Mouse (Mus musculus): ENCODE data around the gene Bloc1s3. TPM values are rescaled to one million over a fixed set of nuclear protein-coding genes. Genes with fewer than 3 reads are reported as not detected.

Bloc1s3 gene
- total and polyA plus RNA-seq, 3 experiments, result 4.9 to 8.0 (median 6.7) TPM

DNA sequence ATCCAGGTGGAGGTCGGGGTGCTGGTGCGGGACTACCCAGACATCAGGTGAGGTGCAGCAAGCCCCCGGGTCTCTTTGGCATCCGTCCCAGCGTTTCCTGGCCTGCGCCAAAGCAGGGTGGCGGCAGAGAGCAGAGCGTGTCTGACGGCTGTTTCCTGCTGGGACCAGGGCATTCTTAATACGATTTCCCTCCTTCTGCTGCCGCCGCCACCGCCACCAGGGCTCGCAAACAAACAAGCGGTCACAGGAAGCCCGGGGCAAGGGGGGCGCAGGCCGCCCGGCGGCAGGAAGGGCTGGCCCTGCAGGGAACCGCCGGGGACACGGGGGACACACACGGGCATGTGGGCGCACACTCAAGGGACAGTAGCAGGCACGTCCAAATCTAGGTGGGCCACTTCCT lies 16.4 kb downstream of the Bloc1s3 start:
- no peak overlapping the region for H3K9ac ChIP-seq (ENCODE audit: insufficient read depth, low read depth)
- in situ Hi-C loops (cut with MboI; ENCODE audit: low pct_ligation_motif_present, low pct_unique_long_range_greater_than_20kb, low sequenced_read_pairs), result no loop called here

GRCm38 (mm10) chr7:19489525-19489924 lies 18.6 kb downstream of the Bloc1s3 start:
- Histone ChIP-seq H3K79me2 (replicated peaks; ENCODE audit: control insufficient read depth, extremely low read depth, insufficient read depth, poor library complexity, severe bottlenecking) (no peaks in the 10 kb centered on the region), H3K36me3 (replicated peaks in 1 of 2; ENCODE audit: control insufficient read depth in 1 of 2, insufficient read depth in 1 of 2, low read length in 1 of 2) (no peaks in the 10 kb centered on the region), H3K9me3 (replicated peaks; ENCODE audit: low read length) (peaks cover 2% of the 10 kb centered on the region), H3K27ac (ENCODE audit: insufficient read depth, low read depth) (no peak overlapping the region), H3K27me3 (replicated peaks) (peaks cover 76% of the 10 kb centered on the region), H3K4me1 (ENCODE audit: control insufficient read depth in 1 of 2, insufficient read depth in 2 of 2) (0 out of 4 replicates have a peak, but pooled peaks cover 0 to 3% of the 10 kb centered on the region in 2 experiments), H3K4me2 (ENCODE audit: insufficient read depth, low read depth, poor library complexity, severe bottlenecking) (no peak overlapping the region), H3K4me3 (replicated peaks in 1 of 3; ENCODE audit: low read depth in 2 of 3, low read length in 2 of 3, poor library complexity in 1 of 3) (no peak overlapping the region), H3K9ac (ENCODE audit: insufficient read depth, low read depth) (no peak overlapping the region)
- dilution Hi-C loops (cut with MboI; ENCODE audit: extremely low pct_ligation_motif_present, extremely low pct_unique_long_range_greater_than_20kb, low sequenced_read_pairs) (no loop called here), in situ Hi-C loops (cut with MboI; ENCODE audit: low pct_ligation_motif_present, low pct_unique_long_range_greater_than_20kb, low sequenced_read_pairs) (no loop called here)
- no peak for DNase-seq (ENCODE audit: extremely low read depth)
- TF ChIP-seq E2F4 (IDR thresholded peaks at IDR 0.05; ENCODE audit: insufficient replicate concordance, low read depth, low read length) (no peak), BHLHE40 (IDR thresholded peaks at IDR 0.05; ENCODE audit: low read depth, low read length) (no peak)

More for the DNA sequence above, 16.4 kb downstream of the Bloc1s3 start:
- peaks cover 84% of the 10 kb centered on the region for H3K27me3 ChIP-seq (replicated peaks)
- H3K4me1 ChIP-seq (ENCODE audit: control insufficient read depth in 1 of 2, insufficient read depth in 2 of 2), result 0 out of 4 replicates have a peak, but pooled peaks cover 0 to 3% of the 10 kb centered on the region in 2 experiments
- H3K27ac ChIP-seq (ENCODE audit: insufficient read depth, low read depth), result no peak overlapping the region
- no peaks in the 10 kb centered on the region for H3K79me2 ChIP-seq (replicated peaks; ENCODE audit: control insufficient read depth, extremely low read depth, insufficient read depth, poor library complexity, severe bottlenecking)
- 0 out of 2 replicates have a peak overlapping the region, but pooled peaks have one; percentile 30 for H3K4me2 ChIP-seq (ENCODE audit: insufficient read depth, low read depth, poor library complexity, severe bottlenecking)
- no peak overlapping the region for H3K4me3 ChIP-seq (replicated peaks in 1 of 3; ENCODE audit: low read depth in 2 of 3, low read length in 2 of 3, poor library complexity in 1 of 3)
- H3K9me3 ChIP-seq (replicated peaks; ENCODE audit: low read length), result peaks cover 2% of the 10 kb centered on the region
- H3K36me3 ChIP-seq (replicated peaks in 1 of 2; ENCODE audit: control insufficient read depth in 1 of 2, insufficient read depth in 1 of 2, low read length in 1 of 2), result no peaks in the 10 kb centered on the region
- dilution Hi-C loops (cut with MboI; ENCODE audit: extremely low pct_ligation_motif_present, extremely low pct_unique_long_range_greater_than_20kb, low sequenced_read_pairs), result no loop called here
- DNase-seq (ENCODE audit: extremely low read depth), result no peak
- no peak for TF ChIP-seq ZKSCAN1 (IDR thresholded peaks at IDR 0.05; ENCODE audit: borderline replicate concordance, low read depth, low read length)
- TF ChIP-seq CTCF (conservative IDR thresholded peaks at IDR 0.05 in 1 of 2, IDR thresholded peaks at IDR 0.05 in 1 of 2; ENCODE audit: low read depth in 2 of 2, low read length in 2 of 2), result 0 out of 4 replicates have a peak, but pooled peaks of 1 of the 2 experiments have one; percentile 6

- TF ChIP-seq MXI1 (IDR thresholded peaks at IDR 0.05; ENCODE audit: low read depth, low read length) (no peak), MYC (IDR thresholded peaks at IDR 0.05; ENCODE audit: low read depth, low read length) (no peak), USF1 (IDR thresholded peaks at IDR 0.05; ENCODE audit: low read depth, low read length) (no peak), KAT2A (IDR thresholded peaks at IDR 0.05; ENCODE audit: insufficient replicate concordance, low read length) (no peak), CHD1 (IDR thresholded peaks at IDR 0.05; ENCODE audit: low read depth, low read length) (no peak), PAX5 (IDR thresholded peaks at IDR 0.05; ENCODE audit: low read length) (no peak), ZMIZ1 (IDR thresholded peaks at IDR 0.05; ENCODE audit: low read depth, low read length) (no peak), JUN (IDR thresholded peaks at IDR 0.05; ENCODE audit: insufficient read depth, low read depth, low read length) (no peak)
- DNase-seq (ENCODE audit: extremely low read depth), result no peak
- dilution Hi-C loops (cut with MboI; ENCODE audit: extremely low pct_ligation_motif_present, extremely low pct_unique_long_range_greater_than_20kb, low sequenced_read_pairs) (no loop called here), in situ Hi-C loops (cut with MboI; ENCODE audit: low pct_ligation_motif_present, low pct_unique_long_range_greater_than_20kb, low sequenced_read_pairs) (no loop called here)
- Histone ChIP-seq H3K27ac (ENCODE audit: insufficient read depth, low read depth) (no peak overlapping the region), H3K9me3 (replicated peaks; ENCODE audit: low read length) (peaks cover 2% of the 10 kb centered on the region), H3K9ac (ENCODE audit: insufficient read depth, low read depth) (no peak overlapping the region), H3K79me2 (replicated peaks; ENCODE audit: control insufficient read depth, extremely low read depth, insufficient read depth, poor library complexity, severe bottlenecking) (no peaks in the 10 kb centered on the region), H3K27me3 (replicated peaks) (peaks cover 74% of the 10 kb centered on the region), H3K4me2 (ENCODE audit: insufficient read depth, low read depth, poor library complexity, severe bottlenecking) (no peak overlapping the region), H3K4me1 (ENCODE audit: control insufficient read depth in 1 of 2, insufficient read depth in 2 of 2) (0 out of 4 replicates have a peak, but pooled peaks cover 0 to under 1% of the 10 kb centered on the region in 2 experiments), H3K36me3 (replicated peaks in 1 of 2; ENCODE audit: control insufficient read depth in 1 of 2, insufficient read depth in 1 of 2, low read length in 1 of 2) (no peaks in the 10 kb centered on the region), H3K4me3 (replicated peaks in 1 of 3; ENCODE audit: low read depth in 2 of 3, low read length in 2 of 3, poor library complexity in 1 of 3) (no peak overlapping the region)
These were observed 21.6 kb downstream of the Bloc1s3 start for GRCm38 (mm10) chr7:19486549-19486948.

Data from CH12.LX (cell line).